8 mouse cellular contexts compared by ENCODE assay signal in genomic region chr19:46147511-46148371, GRCm38 (mm10). TPM values are rescaled to one million over a fixed set of nuclear protein-coding genes. Genes with fewer than 3 reads are reported as not detected.
DNase-seq lines count a peak whose midpoint lies in the region; ATAC-seq and TF ChIP-seq lines count a peak whose summit lies in the region.

TSS of gene Pitx3 (minus strand) at chr19:46148326.

- DNase-seq in cerebellum, postnatal 10 days = peak; percentile 45 to 56
- DNase-seq in cerebellum, adult 9-11 months = no peak
- DNase-seq in brain, adult 2 months (ENCODE audit: low read depth, low spot score) = peak; percentile 14
- peak; percentile 39 to 42 for DNase-seq in gastrocnemius, postnatal 36 days
- peak; percentile 18 for DNase-seq in lung, postnatal 14 days
- peak; percentile 34 for DNase-seq in stomach, postnatal 0 days (ENCODE audit: low spot score)
- DNase-seq in urinary bladder, adult 2 months (ENCODE audit: low spot score) = no peak

- WGBS in intestine, postnatal 0 days = 2% methylated on average over 45 of the region's 47 CpGs
- 3% methylated on average over 44 of the region's 47 CpGs for WGBS in stomach, postnatal 0 days

- H3K36me3 ChIP-seq in intestine, postnatal 0 days (ENCODE audit: control insufficient read depth, insufficient read depth) = no peaks in the 10 kb centered on the region
- no peaks in the 10 kb centered on the region for H3K36me3 ChIP-seq in stomach, postnatal 0 days (ENCODE audit: control insufficient read depth, insufficient read depth, low read length)

- H3K27me3 ChIP-seq in intestine, postnatal 0 days (replicated peaks; ENCODE audit: control insufficient read depth, insufficient read depth, low read length) = peaks cover 67% of the 10 kb centered on the region
- peaks cover 13% of the 10 kb centered on the region; the same call in 1 of the 2 replicates for H3K27me3 ChIP-seq in stomach, postnatal 0 days (ENCODE audit: control insufficient read depth, insufficient read depth, low read length)

- no peaks in the 10 kb centered on the region for H3K9me3 ChIP-seq in intestine, postnatal 0 days (ENCODE audit: control insufficient read depth)
- no peaks in the 10 kb centered on the region for H3K9me3 ChIP-seq in stomach, postnatal 0 days (ENCODE audit: control insufficient read depth, low read length)

- intact Hi-C loops in gastrocnemius, postnatal 36 days (cut with DNase I) = no loop called here

- no peak within 1 kb of the TSS for H3K27ac ChIP-seq in intestine, postnatal 0 days (ENCODE audit: low read depth, low read length)
- no peak within 1 kb of the TSS for H3K27ac ChIP-seq in stomach, postnatal 0 days (replicated peaks)

- no peak for TF ChIP-seq CTCF in intestine, postnatal 0 days (IDR thresholded peaks at IDR 0.05; ENCODE audit: low read depth)
- no peak for TF ChIP-seq CTCF in stomach, postnatal 0 days (IDR thresholded peaks at IDR 0.05; ENCODE audit: low read depth)

- ATAC-seq in intestine, postnatal 0 days = no peak
- ATAC-seq in stomach, postnatal 0 days (ENCODE audit: low FRiP score, low TSS enrichment) = no peak

- H3K4me3 ChIP-seq in intestine, postnatal 0 days (ENCODE audit: low read depth, low read length) = peak within 1 kb of the TSS; percentile 52
- peak within 1 kb of the TSS; percentile 50 for H3K4me3 ChIP-seq in stomach, postnatal 0 days (ENCODE audit: low read depth, low read length)

- no peaks in the 10 kb centered on the region for H3K4me1 ChIP-seq in intestine, postnatal 0 days (replicated peaks; ENCODE audit: control insufficient read depth, insufficient read depth, low read length)
- no peaks in the 10 kb centered on the region for H3K4me1 ChIP-seq in stomach, postnatal 0 days (replicated peaks; ENCODE audit: control insufficient read depth, insufficient read depth)

- TF ChIP-seq EP300 in stomach, postnatal 0 days (optimal IDR thresholded peaks at IDR 0.05) = no peak

- H3K9ac ChIP-seq in intestine, postnatal 0 days (ENCODE audit: low read depth, low read length) = 0 out of 2 replicates have a peak within 1 kb of the TSS, but pooled peaks have one; percentile 12
- no peak within 1 kb of the TSS; the same call in 1 of the 2 replicates for H3K9ac ChIP-seq in stomach, postnatal 0 days (ENCODE audit: low read length)

- H3K4me2 ChIP-seq in intestine, postnatal 0 days (replicated peaks; ENCODE audit: low read depth) = peak within 1 kb of the TSS; percentile 96
- peak within 1 kb of the TSS; percentile 92 for H3K4me2 ChIP-seq in stomach, postnatal 0 days (replicated peaks; ENCODE audit: low read depth)

RNA-seq across cellular contexts. Expression of gene Pitx3, which starts in this region (rescaled TPM):
- 1 to 10 TPM; 5.0 to 9.7 TPM for total RNA-seq in gastrocnemius, postnatal 36 days (2021)
- polyA plus RNA-seq in intestine, postnatal 0 days (2015; fragmentation: Nextera tagmentation; extraction: Ambion mirVana) = not detected in 2 replicates
- polyA plus RNA-seq in stomach, postnatal 0 days (2015; fragmentation: Nextera tagmentation; extraction: Ambion mirVana) = 0.13 and 0.22 TPM in 2 replicates
- 0.12 and 0.19 TPM in 2 replicates for polyA plus RNA-seq in urinary bladder, adult 2 months (2012; rRNA removed)

Comparison
In these comparisons a context has a peak if more than half of its experiments do, and no peak if none do; other contexts are left out.
1. DNase-seq: peak in cerebellum, postnatal 10 days (2 of 2), brain, adult 2 months (single experiment), gastrocnemius, postnatal 36 days (2 of 2) and lung, postnatal 14 days (single experiment); none in cerebellum, adult 9-11 months (single experiment) and urinary bladder, adult 2 months (single experiment).
2. Peak in DNase-seq, H3K4me3 ChIP-seq and H3K4me2 ChIP-seq in stomach, postnatal 0 days; RNA of the gene not detected or under 1 TPM.